Mouse (Mus musculus): Measurements from ENCODE around the gene Gp6. TPM values are rescaled to one million over a fixed set of nuclear protein-coding genes. Genes with fewer than 3 reads are reported as not detected.
"Not testable (repeated sequence)": the region's sequence is repeated elsewhere in the genome, so short reads cannot be mapped to it uniquely, and the experiment has no call there.

Gene Gp6
- polyA plus RNA-seq, 1 experiment from 2014 or later = 0.68 TPM

DNA sequence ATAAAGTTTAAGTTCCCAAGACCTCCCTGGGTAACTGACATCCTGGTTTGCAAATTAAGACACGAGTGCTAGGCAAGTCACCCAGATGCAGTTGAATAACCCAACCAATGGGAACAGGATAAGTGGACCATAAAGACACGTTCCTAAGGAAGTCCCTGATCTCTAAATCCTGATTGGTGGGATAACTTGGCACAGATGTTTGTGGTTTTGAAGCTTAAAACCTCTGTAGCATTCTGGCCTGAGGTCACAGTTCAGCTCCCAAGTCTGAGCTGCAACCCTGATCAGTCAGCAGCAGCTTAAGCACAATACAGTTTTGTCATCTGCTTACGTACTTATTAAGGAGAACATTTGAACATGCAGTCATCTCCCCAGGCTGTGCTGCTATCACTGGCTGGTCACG is 22.7 kb upstream of the Gp6 start:
- no peaks in the 10 kb centered on the region for H3K36me3 ChIP-seq (ENCODE audit: control insufficient read depth, insufficient read depth, low read length)
- H3K4me3 ChIP-seq (ENCODE audit: low read length) = no peak overlapping the region
- no peaks in the 10 kb centered on the region for H3K27me3 ChIP-seq (ENCODE audit: control insufficient read depth, insufficient read depth, low read depth, low read length)
- WGBS = 55% methylated on average over 4 of the region's 4 CpGs
- H3K9me3 ChIP-seq (ENCODE audit: control insufficient read depth, low read length) = no peaks in the 10 kb centered on the region
- no peak overlapping the region for H3K4me2 ChIP-seq (ENCODE audit: low read depth, low read length)
- H3K27ac ChIP-seq (ENCODE audit: low read length) = no peak overlapping the region
- H3K4me1 ChIP-seq (replicated peaks; ENCODE audit: control insufficient read depth, insufficient read depth, low read length) = no peaks in the 10 kb centered on the region
- no peak for ATAC-seq (ENCODE audit: low read depth)
- H3K9ac ChIP-seq (ENCODE audit: low read length) = no peak overlapping the region

DNA sequence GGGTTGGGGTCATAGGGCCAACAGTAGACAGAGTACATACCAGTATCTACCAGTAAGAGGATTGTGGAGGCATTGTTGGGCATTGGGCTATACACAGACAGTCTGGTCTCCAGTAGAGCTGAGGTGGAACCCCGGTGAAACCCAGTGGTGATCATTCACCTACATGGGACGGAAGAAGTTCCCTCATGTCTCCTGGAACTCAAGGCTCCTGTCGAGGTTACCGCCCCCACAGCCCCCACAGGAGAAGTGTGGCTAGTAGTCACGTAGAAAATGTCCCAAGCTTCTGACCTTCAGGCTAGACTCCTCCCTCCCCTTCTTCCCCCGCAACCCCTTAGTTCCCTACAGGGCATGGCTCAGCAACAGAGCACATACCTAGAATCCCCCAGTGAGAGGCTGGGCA is 22.1 kb upstream of the Gp6 start:
- H3K27me3 ChIP-seq (ENCODE audit: control insufficient read depth, insufficient read depth, low read depth, low read length) = no peaks in the 10 kb centered on the region
- no peak for ATAC-seq (ENCODE audit: low read depth)
- 80% methylated on average over 6 of the region's 6 CpGs for WGBS

DNA sequence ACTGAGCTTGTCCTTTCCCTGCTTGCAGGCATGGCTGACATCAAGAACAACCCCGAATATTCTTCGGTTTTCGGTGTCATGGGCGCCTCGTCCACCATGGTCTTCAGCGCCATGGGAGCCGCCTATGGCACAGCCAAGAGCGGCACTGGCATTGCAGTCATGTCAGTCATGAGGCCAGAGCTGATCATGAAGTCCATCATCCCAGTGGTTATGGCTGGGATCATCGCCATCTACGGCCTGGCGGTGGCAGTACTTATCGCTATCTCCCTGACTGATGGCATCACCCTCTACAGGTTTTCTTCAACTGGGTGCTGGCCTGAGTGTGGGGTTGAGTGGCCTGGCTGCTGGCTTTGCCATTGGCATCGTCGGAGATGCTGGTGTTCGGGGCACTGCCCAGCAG is 14.9 kb upstream of the Gp6 start:
- H3K36me3 ChIP-seq (ENCODE audit: control insufficient read depth, insufficient read depth, low read length); ATAC-seq (ENCODE audit: low read depth); H3K4me3 ChIP-seq (ENCODE audit: low read length); H3K9ac ChIP-seq (ENCODE audit: low read length); H3K4me2 ChIP-seq (ENCODE audit: low read depth, low read length); H3K27ac ChIP-seq (ENCODE audit: low read length); H3K9me3 ChIP-seq (ENCODE audit: control insufficient read depth, low read length); H3K27me3 ChIP-seq (ENCODE audit: control insufficient read depth, insufficient read depth, low read depth, low read length); H3K4me1 ChIP-seq (replicated peaks; ENCODE audit: control insufficient read depth, insufficient read depth, low read length): not testable (repeated sequence)
- WGBS = 94% methylated on average over 15 of the region's 15 CpGs

More for the DNA sequence above, 22.1 kb upstream of the Gp6 start:
- no peak overlapping the region for H3K4me2 ChIP-seq (ENCODE audit: low read depth, low read length)
- no peaks in the 10 kb centered on the region for H3K9me3 ChIP-seq (ENCODE audit: control insufficient read depth, low read length)
- H3K4me1 ChIP-seq (replicated peaks; ENCODE audit: control insufficient read depth, insufficient read depth, low read length) = no peaks in the 10 kb centered on the region
- H3K27ac ChIP-seq (ENCODE audit: low read length) = no peak overlapping the region
- no peaks in the 10 kb centered on the region for H3K36me3 ChIP-seq (ENCODE audit: control insufficient read depth, insufficient read depth, low read length)
- no peak overlapping the region for H3K4me3 ChIP-seq (ENCODE audit: low read length)
- no peak overlapping the region for H3K9ac ChIP-seq (ENCODE audit: low read length)

DNA sequence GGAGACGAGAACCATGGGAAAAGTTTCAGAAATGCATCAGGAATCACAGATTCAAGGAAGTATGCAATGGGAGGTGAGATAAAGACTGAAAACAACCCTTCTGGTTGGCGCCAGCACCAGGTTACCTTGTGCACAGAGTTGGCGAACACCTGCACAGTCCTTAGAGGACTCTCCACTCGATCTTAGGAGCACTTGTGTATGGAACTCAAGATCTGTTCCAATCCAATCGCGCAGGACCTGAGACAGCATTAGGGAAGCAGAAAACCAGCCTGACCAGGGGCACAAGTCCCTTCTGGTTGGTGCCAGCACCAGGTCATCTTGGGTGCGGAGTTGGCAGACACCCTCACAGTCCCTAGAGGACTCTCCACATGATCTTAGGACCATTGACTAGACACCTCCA is 24.0 kb downstream of the Gp6 start:
- Histone ChIP-seq H3K36me3 (ENCODE audit: control insufficient read depth, insufficient read depth, low read length) (no peaks in the 10 kb centered on the region), H3K9me3 (ENCODE audit: control insufficient read depth, low read length) (no peaks in the 10 kb centered on the region), H3K9ac (ENCODE audit: low read length) (no peak overlapping the region), H3K4me1 (replicated peaks; ENCODE audit: control insufficient read depth, insufficient read depth, low read length) (no peaks in the 10 kb centered on the region), H3K27me3 (ENCODE audit: control insufficient read depth, insufficient read depth, low read depth, low read length) (no peaks in the 10 kb centered on the region), H3K4me2 (ENCODE audit: low read depth, low read length) (no peak overlapping the region), H3K27ac (ENCODE audit: low read length) (no peak overlapping the region), H3K4me3 (ENCODE audit: low read length) (no peak overlapping the region)
- WGBS = 61% methylated on average over 7 of the region's 7 CpGs
- peak; percentile 41; the same call in 1 of the 2 replicates for ATAC-seq (ENCODE audit: low read depth)

DNA sequence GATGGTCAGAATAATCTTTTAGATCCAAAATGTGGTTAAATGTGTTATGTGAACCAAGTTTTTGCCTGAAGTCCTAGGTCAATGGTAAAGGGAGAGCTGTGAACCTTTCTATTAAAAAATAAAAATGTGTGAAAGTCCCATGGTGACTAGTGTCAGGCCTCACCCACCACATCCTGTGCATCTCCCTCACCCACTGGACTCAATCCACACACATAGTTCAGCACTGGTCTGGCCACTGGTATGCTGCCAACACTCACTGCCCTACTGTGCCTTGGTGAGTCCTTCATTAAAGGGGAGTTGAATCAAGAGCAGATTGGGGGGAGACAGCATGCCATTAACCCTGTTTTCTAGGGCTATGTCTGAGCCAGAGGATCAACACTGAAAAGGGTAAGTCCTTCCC is 60.0 kb downstream of the Gp6 start, which contains the start of gene Ncr1:
Ncr1 (plus strand) TSS at position 216 of the 400 bp plus-strand sequence.
- no peaks in the 10 kb centered on the region for H3K4me1 ChIP-seq (replicated peaks; ENCODE audit: control insufficient read depth, insufficient read depth, low read length)
- H3K4me2 ChIP-seq (ENCODE audit: low read depth, low read length) = no peak within 1 kb of the TSS
- H3K27me3 ChIP-seq (ENCODE audit: control insufficient read depth, insufficient read depth, low read depth, low read length) = no peaks in the 10 kb centered on the region
- H3K36me3 ChIP-seq (ENCODE audit: control insufficient read depth, insufficient read depth, low read length) = no peaks in the 10 kb centered on the region
- no peak within 1 kb of the TSS for H3K9ac ChIP-seq (ENCODE audit: low read length)
- H3K4me3 ChIP-seq (ENCODE audit: low read length) = no peak within 1 kb of the TSS
- no peaks in the 10 kb centered on the region for H3K9me3 ChIP-seq (ENCODE audit: control insufficient read depth, low read length)
- no peak for ATAC-seq (ENCODE audit: low read depth)
- H3K27ac ChIP-seq (ENCODE audit: low read length) = no peak within 1 kb of the TSS

DNA sequence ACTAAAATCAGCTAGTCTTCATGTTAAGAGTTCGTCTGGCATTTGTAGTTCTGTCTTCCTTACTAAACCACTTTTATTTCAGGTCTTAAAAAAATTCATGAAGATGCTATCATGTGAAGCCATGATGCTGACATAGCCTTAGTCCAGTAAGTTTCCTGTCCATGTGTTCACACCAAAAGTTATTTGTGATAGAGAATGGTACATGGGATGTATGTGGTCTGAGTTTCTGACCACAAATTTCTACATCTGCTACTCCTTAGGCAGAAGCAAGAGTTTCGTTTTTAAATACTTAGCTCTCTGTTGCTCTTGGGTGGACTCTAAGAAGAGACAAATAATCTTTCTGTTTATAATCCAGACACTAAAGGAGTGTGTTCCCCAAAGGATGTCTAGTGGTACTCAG is 74.2 kb downstream of the Gp6 start:
- Histone ChIP-seq H3K4me1 (replicated peaks; ENCODE audit: control insufficient read depth, insufficient read depth, low read length) (no peaks in the 10 kb centered on the region), H3K36me3 (ENCODE audit: control insufficient read depth, insufficient read depth, low read length) (no peaks in the 10 kb centered on the region), H3K4me3 (ENCODE audit: low read length) (no peak overlapping the region), H3K4me2 (ENCODE audit: low read depth, low read length) (no peak overlapping the region), H3K9me3 (ENCODE audit: control insufficient read depth, low read length) (no peaks in the 10 kb centered on the region), H3K9ac (ENCODE audit: low read length) (no peak overlapping the region), H3K27me3 (ENCODE audit: control insufficient read depth, insufficient read depth, low read depth, low read length) (no peaks in the 10 kb centered on the region), H3K27ac (ENCODE audit: low read length) (no peak overlapping the region)
- no peak for ATAC-seq (ENCODE audit: low read depth)
- 64% methylated on average over 2 of the region's 2 CpGs for WGBS

Small RNAs within 50 kb of the gene (microRNA-seq; reads per million reads assigned to microRNA genes)
- gene Gm24605 (not detected), gene Gm24752 (not detected), gene Gm25349 (not detected)

Other genes starting within 250 kb of the Gp6 start
- 5.0 and 5.5 TPM in 2 replicates for gene Leng9, start 247.4 kb downstream of the Gp6 start, polyA plus RNA-seq (2015; fragmentation: Nextera tagmentation; extraction: Ambion mirVana)
- gene Cdc42ep5, start 232.9 kb downstream of the Gp6 start, polyA plus RNA-seq (2015; fragmentation: Nextera tagmentation; extraction: Ambion mirVana) = 46.2 and 49.2 TPM in 2 replicates
- gene Lilra5, start 160.0 kb downstream of the Gp6 start, polyA plus RNA-seq (2015; fragmentation: Nextera tagmentation; extraction: Ambion mirVana) = 0.09 and 0.16 TPM in 2 replicates
- not detected in 2 replicates for gene Ncr1, start 60.0 kb downstream of the Gp6 start, polyA plus RNA-seq (2015; fragmentation: Nextera tagmentation; extraction: Ambion mirVana)
- 19.5 and 22.4 TPM in 2 replicates for gene Rdh13, start 47.9 kb upstream of the Gp6 start, polyA plus RNA-seq (2015; fragmentation: Nextera tagmentation; extraction: Ambion mirVana)
- gene Eps8l1, start 62.9 kb upstream of the Gp6 start, polyA plus RNA-seq (2015; fragmentation: Nextera tagmentation; extraction: Ambion mirVana) = 21.3 and 23.6 TPM in 2 replicates
- 20.1 and 21.0 TPM in 2 replicates for gene Ppp1r12c, start 103.9 kb upstream of the Gp6 start, polyA plus RNA-seq (2015; fragmentation: Nextera tagmentation; extraction: Ambion mirVana)
- 28.6 and 34.6 TPM in 2 replicates for gene Tnnt1, start 118.6 kb upstream of the Gp6 start, polyA plus RNA-seq (2015; fragmentation: Nextera tagmentation; extraction: Ambion mirVana)
- 77.2 and 102 TPM in 2 replicates for gene Tnni3, start 126.5 kb upstream of the Gp6 start, polyA plus RNA-seq (2015; fragmentation: Nextera tagmentation; extraction: Ambion mirVana)
- 4.7 TPM in 2 replicates for gene Dnaaf3, start 134.7 kb upstream of the Gp6 start, polyA plus RNA-seq (2015; fragmentation: Nextera tagmentation; extraction: Ambion mirVana)
- 5.5 and 8.3 TPM in 2 replicates for gene Syt5, start 149.8 kb upstream of the Gp6 start, polyA plus RNA-seq (2015; fragmentation: Nextera tagmentation; extraction: Ambion mirVana)
- not detected in 2 replicates for gene Ptprh, start 206.3 kb upstream of the Gp6 start, polyA plus RNA-seq (2015; fragmentation: Nextera tagmentation; extraction: Ambion mirVana)
- gene Tmem86b, start 233.7 kb upstream of the Gp6 start, polyA plus RNA-seq (2015; fragmentation: Nextera tagmentation; extraction: Ambion mirVana) = 0.69 and 1.7 TPM in 2 replicates

Data from lung, embryonic 16.5 days (tissue).